Comparison of ENCODE assay signal across 10 mouse cellular contexts in genomic region chr14:54492345-54493131, GRCm38 (mm10). TPM values are rescaled to one million over a fixed set of nuclear protein-coding genes. Genes with fewer than 3 reads are reported as not detected.
DNase-seq lines count a peak whose midpoint lies in the region; TF ChIP-seq lines count a peak whose summit lies in the region.
"Had no signal": no experiment of that assay in that cellular context is flagged by ENCODE, and none has a peak within 500 bp of the region (broad histone marks: within the 10 kb centered on the region; RNA-seq: fewer than 3 reads in every experiment).

No protein-coding gene starts in this region.

- TF ChIP-seq EP300 in heart, adult 2 months (IDR thresholded peaks at IDR 0.05; ENCODE audit: insufficient read depth, low read depth, low read length), result no peak

- H3K27ac ChIP-seq in left cerebral cortex, adult 2 months, result no peak overlapping the region
- no peak overlapping the region for H3K27ac ChIP-seq in ES-E14 (ENCODE audit: insufficient read depth, low read depth, low read length, poor library complexity, severe bottlenecking)
- H3K27ac ChIP-seq in heart, adult 2 months, result no peak overlapping the region
- H3K27ac ChIP-seq in midbrain, embryonic 10.5 days (replicated peaks), result no peak overlapping the region
- H3K27ac ChIP-seq: embryonic facial prominence, embryonic 13.5 days; neural tube, embryonic 12.5 days had no signal

- no peaks in the 10 kb centered on the region for H3K4me1 ChIP-seq in ES-E14 (ENCODE audit: control insufficient read depth in 2 of 2, insufficient read depth in 2 of 2, low read length in 2 of 2, poor library complexity in 1 of 2)
- no peaks in the 10 kb centered on the region for H3K4me1 ChIP-seq in heart, adult 2 months (ENCODE audit: control insufficient read depth, insufficient read depth, low read length)
- H3K4me1 ChIP-seq in midbrain, embryonic 10.5 days, result 0 out of 2 replicates have a peak, but pooled peaks cover 2% of the 10 kb centered on the region
- H3K4me1 ChIP-seq: embryonic facial prominence, embryonic 13.5 days; neural tube, embryonic 12.5 days had no signal

- intact Hi-C loops in left cerebral cortex, adult 2 months (cut with DNase I), result loop anchor here (5.0 kb wide), 1 partner anchor 430 kb away; no protein-coding TSS in a partner anchor
- intact Hi-C loops in heart, adult 2 months (cut with DNase I), result loop anchor here (10.0 kb wide), 1 partner anchor 428 kb away; no protein-coding TSS in a partner anchor

- H3K9ac ChIP-seq in ES-E14 (ENCODE audit: insufficient read depth, low read depth, low read length, poor library complexity, severe bottlenecking), result no peak overlapping the region
- no peak overlapping the region for H3K9ac ChIP-seq in heart, adult 2 months (ENCODE audit: low read depth, low read length)
- H3K9ac ChIP-seq: embryonic facial prominence, embryonic 13.5 days; neural tube, embryonic 12.5 days had no signal

- no peaks in the 10 kb centered on the region for H3K36me3 ChIP-seq in ES-E14 (ENCODE audit: control insufficient read depth, insufficient read depth, low read length, poor library complexity, severe bottlenecking)
- no peaks in the 10 kb centered on the region for H3K36me3 ChIP-seq in heart, adult 2 months (ENCODE audit: control insufficient read depth, insufficient read depth, low read length)
- H3K36me3 ChIP-seq in midbrain, embryonic 10.5 days, result no peaks in the 10 kb centered on the region
- H3K36me3 ChIP-seq: embryonic facial prominence, embryonic 13.5 days; neural tube, embryonic 12.5 days had no signal

- no peak for TF ChIP-seq POLR2A in heart, adult 2 months (IDR thresholded peaks at IDR 0.05; ENCODE audit: insufficient read depth, low read depth, low read length)

- H3K79me2 ChIP-seq in heart, adult 2 months (replicated peaks; ENCODE audit: control insufficient read depth, insufficient read depth, low read length), result no peaks in the 10 kb centered on the region

- WGBS in heart, adult 2 months, result 69% methylated on average over 18 of the region's 18 CpGs
- WGBS in midbrain, embryonic 10.5 days, result 67% methylated on average over 18 of the region's 18 CpGs

- no peak overlapping the region for H3K4me3 ChIP-seq in left cerebral cortex, adult 2 months
- no peak overlapping the region for H3K4me3 ChIP-seq in ES-E14 (ENCODE audit: insufficient read depth in 1 of 2, low read depth in 1 of 2, low read length in 2 of 2, poor library complexity in 1 of 2, severe bottlenecking in 1 of 2)
- H3K4me3 ChIP-seq in heart, adult 2 months, result no peak overlapping the region
- no peak overlapping the region for H3K4me3 ChIP-seq in midbrain, embryonic 10.5 days
- H3K4me3 ChIP-seq: embryonic facial prominence, embryonic 13.5 days; neural tube, embryonic 12.5 days had no signal

- no peak for TF ChIP-seq CTCF in left cerebral cortex, adult 2 months (IDR thresholded peaks at IDR 0.05)
- no peak for TF ChIP-seq CTCF in heart, adult 2 months (IDR thresholded peaks at IDR 0.05)

- H3K9me3 ChIP-seq in ES-E14 (ENCODE audit: control insufficient read depth, insufficient read depth, low read depth, low read length), result no peaks in the 10 kb centered on the region
- no peaks in the 10 kb centered on the region for H3K9me3 ChIP-seq in midbrain, embryonic 10.5 days (replicated peaks)
- H3K9me3 ChIP-seq: embryonic facial prominence, embryonic 13.5 days; neural tube, embryonic 12.5 days had no signal

- in situ Hi-C loops in ES-E14 (cut with MboI; ENCODE audit: low sequenced_read_pairs in 2 of 2, unreplicated experiment in 2 of 2), result loop anchor here (25.0 kb wide), 2 partner anchors 105 to 430 kb away; no protein-coding TSS in a partner anchor

- no peaks in the 10 kb centered on the region; the same call in 1 of the 2 replicates for H3K27me3 ChIP-seq in heart, adult 2 months (ENCODE audit: control insufficient read depth, insufficient read depth, low read length)
- H3K27me3 ChIP-seq in midbrain, embryonic 10.5 days (ENCODE audit: low read depth, poor library complexity, severe bottlenecking), result no peaks in the 10 kb centered on the region
- H3K27me3 ChIP-seq: neural tube, embryonic 12.5 days had no signal

- DNase-seq in left cerebral cortex, adult 2 months (ENCODE audit: extremely low spot score in 1 of 2, low spot score in 2 of 2), result peak; percentile 44 to 65
- DNase-seq in left cerebral cortex, adult 11 months (ENCODE audit: low spot score), result no peak
- peak; percentile 81 for DNase-seq in ES-E14 (ENCODE audit: low read depth, low spot score)
- peak; percentile 38 for DNase-seq in embryo, embryonic 10.5 days (ENCODE audit: low spot score)
- DNase-seq in lung, postnatal 36 days, result peak; percentile 58
- no peak for DNase-seq in heart, adult 2 months
- no peak for DNase-seq in midbrain, embryonic 10.5 days (ENCODE audit: low spot score)
- no peak for DNase-seq in adrenal gland, postnatal 14 days

TF ChIP-seq in ES-E14, 5 proteins besides CTCF, POLR2A, EP300 and RAD21:
- TF ChIP-seq MAFK (IDR thresholded peaks at IDR 0.05; ENCODE audit: insufficient read depth, low read depth, low read length), result no peak
TF ChIP-seq in ES-E14: peak in this region for 0.

RNA-seq across cellular contexts. Expression of gene Rem2, which starts 16.6 kb away (rescaled TPM):
- total RNA-seq in left cerebral cortex, adult 2 months (2021), result 1 to 10 TPM; 3.2 to 7.2 TPM
- total RNA-seq in ES-E14 (2012; rRNA removed), result 0.85 and 1.4 TPM in 2 replicates
- not detected for total RNA-seq in heart, adult 2 months (2021)
- not detected in 2 replicates for polyA plus RNA-seq in heart, adult 2 months (2012; rRNA removed)
- 18.6 and 29.8 TPM in 2 replicates for polyA plus RNA-seq in midbrain, embryonic 10.5 days (2016; fragmentation: Nextera tagmentation; extraction: Ambion mirVana)
- 0.75 and 0.93 TPM in 2 replicates for total RNA-seq in adrenal gland, postnatal 14 days (2021)

RNA-seq across cellular contexts. Expression of gene Prmt5, which starts 24.8 kb away (rescaled TPM):
- total RNA-seq in left cerebral cortex, adult 2 months (2021), result 10 to 100 TPM; 46.5 to 48.3 TPM
- 71.4 and 96.2 TPM in 2 replicates for total RNA-seq in ES-E14 (2012; rRNA removed)
- total RNA-seq in heart, adult 2 months (2021), result 10 to 100 TPM; 27.4 to 29.7 TPM
- 26.8 and 35.8 TPM in 2 replicates for polyA plus RNA-seq in heart, adult 2 months (2012; rRNA removed)
- 148 and 155 TPM in 2 replicates for polyA plus RNA-seq in midbrain, embryonic 10.5 days (2016; fragmentation: Nextera tagmentation; extraction: Ambion mirVana)
- 42.4 and 49.8 TPM in 2 replicates for total RNA-seq in adrenal gland, postnatal 14 days (2021)

RNA-seq across cellular contexts. Expression of gene Lrp10, which starts 28.6 kb away (rescaled TPM):
- 10 to 100 TPM; 18.9 to 25.0 TPM for total RNA-seq in left cerebral cortex, adult 2 months (2021)
- total RNA-seq in ES-E14 (2012; rRNA removed), result 20.8 and 48.1 TPM in 2 replicates
- total RNA-seq in heart, adult 2 months (2021), result 10 to 100 TPM; 47.6 to 60.6 TPM
- polyA plus RNA-seq in heart, adult 2 months (2012; rRNA removed), result 61.3 and 72.4 TPM in 2 replicates
- polyA plus RNA-seq in midbrain, embryonic 10.5 days (2016; fragmentation: Nextera tagmentation; extraction: Ambion mirVana), result 25.1 and 26.0 TPM in 2 replicates
- total RNA-seq in adrenal gland, postnatal 14 days (2021), result 92.0 and 92.5 TPM in 2 replicates

Comparison
In these comparisons a context has a peak if more than half of its experiments do, and no peak if none do; other contexts are left out.
1. DNase-seq: peak in left cerebral cortex, adult 2 months (2 of 2), ES-E14 (single experiment), embryo, embryonic 10.5 days (single experiment) and lung, postnatal 36 days (single experiment); none in left cerebral cortex, adult 11 months (single experiment), heart, adult 2 months (0 of 2), midbrain, embryonic 10.5 days (single experiment) and adrenal gland, postnatal 14 days (single experiment).